Mouse (Mus musculus) intestine, embryonic 15.5 days (tissue): ENCODE measurements around the gene Calhm4. TPM values are rescaled to one million over a fixed set of nuclear protein-coding genes. Genes with fewer than 3 reads are reported as not detected.
A peak's percentile ranks its signal among the peaks of the same experiment; 100 is the strongest.
"Not testable (repeated sequence)": the region's sequence is repeated elsewhere in the genome, so short reads cannot be mapped to it uniquely, and the experiment has no call there.

ENCODE experiments used
- ATAC-seq: fragments of 200-750 bp; cut with Nextera tagmentation; 2 replicates; pipeline ENCODE4 v1.8.0; 2017; ENCODE audit warnings: moderate TSS enrichment, moderate library complexity
- H3K27ac ChIP-seq: fragments of 300-500 bp; sonication (generic); 2 replicates; pipeline ENCODE4 v1.5.1; 2015; ENCODE audit warnings: mild to moderate bottlenecking, inconsistent platforms
- H3K27me3 ChIP-seq: fragments of 300-500 bp; sonication (generic); replicated peaks from 2 replicates; pipeline ENCODE4 v1.6.1; 2015; ENCODE audit warnings: inconsistent platforms
- H3K36me3 ChIP-seq: fragments of 300-500 bp; sonication (generic); 2 replicates; pipeline ENCODE4 v1.6.1; 2015; ENCODE audit warnings: inconsistent platforms
- H3K4me1 ChIP-seq: fragments of 300-500 bp; sonication (generic); replicated peaks from 2 replicates; pipeline ENCODE4 v1.6.1; 2015; ENCODE audit warnings: inconsistent platforms
- H3K4me2 ChIP-seq: fragments of 300-500 bp; sonication (generic); replicated peaks from 2 replicates; pipeline ENCODE4 v1.6.1; 2015; ENCODE audit warnings: mild to moderate bottlenecking, inconsistent platforms
- H3K4me3 ChIP-seq: fragments of 300-500 bp; sonication (generic); replicated peaks from 2 replicates; pipeline ENCODE4 v1.5.1; 2015; ENCODE audit warnings: inconsistent platforms
- H3K9ac ChIP-seq: fragments of 300-500 bp; sonication (generic); 2 replicates; pipeline ENCODE4 v1.6.1; 2015; ENCODE audit warnings: inconsistent platforms
- H3K9me3 ChIP-seq: fragments of 300-500 bp; sonication (generic); 2 replicates; pipeline ENCODE4 v1.6.1; 2016; ENCODE audit warnings: inconsistent platforms
- WGBS: fragments of 180-500 bp; shearing (Covaris S2); methylation state at CpG from one replicate; pipeline ENCODE4 v1.1.7; 2015; 5-methylcytosine and 5-hydroxymethylcytosine counted together
- polyA plus RNA-seq: library from polyadenylated mRNA; unstranded; fragments of >200 nt; fragmentation: Nextera tagmentation; extraction: Ambion mirVana; gene quantifications from 2 replicates; pipeline ENCODE4 v1.2.1, GENCODE M21; 2015

Gene Calhm4
- polyA plus RNA-seq, 1 experiment from 2014 or later, result not detected

DNA sequence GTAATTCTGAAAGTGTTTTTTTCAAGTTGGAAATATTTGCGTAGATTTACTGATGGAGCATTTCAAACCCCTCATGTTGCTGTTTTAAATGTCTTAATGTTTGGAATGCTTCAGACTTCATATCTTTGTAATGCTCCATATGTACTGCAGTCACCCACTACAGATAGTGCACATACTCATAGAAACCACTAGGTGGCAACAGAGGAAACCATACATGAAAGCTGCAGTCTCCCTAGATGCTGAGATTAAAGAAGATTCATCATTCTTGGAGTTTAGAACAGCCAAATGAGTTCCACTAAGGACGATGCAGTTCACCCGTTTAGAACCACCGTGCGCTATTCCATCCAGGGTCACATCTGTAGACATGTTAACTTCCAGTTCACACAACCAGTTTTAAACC, 7.5 kb downstream of the Calhm4 start:
- ATAC-seq, result peak; percentile 82
- H3K4me3 ChIP-seq, result no peak overlapping the region
- no peaks in the 10 kb centered on the region for H3K27me3 ChIP-seq
- H3K4me2 ChIP-seq, result no peak overlapping the region
- H3K9ac ChIP-seq, result no peak overlapping the region
- 0 out of 2 replicates have a peak, but pooled peaks cover 3% of the 10 kb centered on the region for H3K4me1 ChIP-seq
- H3K36me3 ChIP-seq, result no peaks in the 10 kb centered on the region
- 17% methylated on average over 5 of the region's 5 CpGs for WGBS
- no peaks in the 10 kb centered on the region for H3K9me3 ChIP-seq
- H3K27ac ChIP-seq, result no peak overlapping the region

DNA sequence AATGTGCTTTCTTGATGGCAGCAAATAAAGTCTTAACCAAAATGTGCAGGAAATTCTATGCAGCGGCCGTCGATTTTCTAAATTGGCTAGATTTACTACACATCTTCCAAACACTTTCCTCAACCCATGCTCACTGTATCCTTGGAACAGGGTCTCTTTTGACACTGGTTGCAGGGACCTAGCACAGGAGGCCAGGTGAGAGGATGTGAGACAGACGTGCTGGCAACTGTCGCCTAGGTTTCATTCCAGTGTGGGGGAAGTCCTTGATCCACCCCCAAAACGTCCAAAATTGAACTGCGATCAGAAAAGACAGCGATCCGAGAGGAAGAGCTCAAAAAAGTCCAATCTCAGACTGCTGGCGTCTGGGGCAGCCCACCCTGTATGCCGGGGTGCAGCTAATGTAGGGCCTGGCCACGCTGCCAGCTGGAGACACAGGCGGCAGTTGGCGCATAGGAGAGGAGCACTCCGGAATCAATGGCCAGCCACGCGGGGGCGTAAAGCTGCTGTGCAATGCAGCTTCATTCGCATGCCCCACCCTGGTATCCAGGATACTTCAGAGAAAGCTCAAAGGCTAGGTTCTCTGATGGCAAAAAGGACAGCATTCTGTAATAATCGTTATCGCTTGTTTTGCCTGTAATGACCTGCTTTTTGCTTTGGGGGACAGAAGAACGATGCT, 10.3 kb downstream of the Calhm4 start:
- ATAC-seq, result peak; percentile 91
- no peak overlapping the region; the same call in 1 of the 2 replicates for H3K9ac ChIP-seq
- H3K9me3 ChIP-seq, result no peaks in the 10 kb centered on the region
- peak overlapping the region; percentile 52 for H3K4me2 ChIP-seq
- H3K27ac ChIP-seq, result no peak overlapping the region
- 18% methylated on average over 22 of the region's 22 CpGs for WGBS
- no peaks in the 10 kb centered on the region for H3K27me3 ChIP-seq
- H3K4me1 ChIP-seq, result 0 out of 2 replicates have a peak, but pooled peaks cover 3% of the 10 kb centered on the region
- H3K36me3 ChIP-seq, result no peaks in the 10 kb centered on the region
- H3K4me3 ChIP-seq, result 0 out of 2 replicates have a peak overlapping the region, but pooled peaks have one; percentile 7

DNA sequence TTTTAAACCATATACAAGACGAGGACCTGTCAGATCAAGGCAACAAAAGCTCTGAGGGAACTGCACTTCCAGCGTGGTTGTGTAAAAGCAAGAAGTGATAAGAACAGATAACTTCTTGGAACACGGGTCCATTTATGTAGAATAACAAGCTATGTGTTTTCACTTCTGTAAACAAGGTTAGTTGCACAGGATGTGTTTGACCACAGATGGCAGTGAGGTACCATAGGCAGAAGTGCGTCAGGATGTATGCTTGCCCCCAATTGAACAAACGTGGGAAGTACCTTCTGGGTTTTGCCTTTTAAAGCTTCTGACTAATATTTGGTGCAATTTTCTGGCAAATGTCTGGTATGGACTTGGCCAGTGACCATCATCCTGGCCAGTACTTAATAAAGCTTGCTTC, 13.8 kb downstream of the Calhm4 start:
- H3K4me2 ChIP-seq, result no peak overlapping the region
- H3K9me3 ChIP-seq, result no peaks in the 10 kb centered on the region
- H3K4me1 ChIP-seq, result 0 out of 2 replicates have a peak, but pooled peaks cover 3% of the 10 kb centered on the region
- H3K27me3 ChIP-seq, result no peaks in the 10 kb centered on the region
- WGBS, result 68% methylated on average over 5 of the region's 5 CpGs
- H3K27ac ChIP-seq, result no peak overlapping the region
- H3K4me3 ChIP-seq, result no peak overlapping the region
- ATAC-seq, result no peak
- H3K9ac ChIP-seq, result no peak overlapping the region
- H3K36me3 ChIP-seq, result no peaks in the 10 kb centered on the region

DNA sequence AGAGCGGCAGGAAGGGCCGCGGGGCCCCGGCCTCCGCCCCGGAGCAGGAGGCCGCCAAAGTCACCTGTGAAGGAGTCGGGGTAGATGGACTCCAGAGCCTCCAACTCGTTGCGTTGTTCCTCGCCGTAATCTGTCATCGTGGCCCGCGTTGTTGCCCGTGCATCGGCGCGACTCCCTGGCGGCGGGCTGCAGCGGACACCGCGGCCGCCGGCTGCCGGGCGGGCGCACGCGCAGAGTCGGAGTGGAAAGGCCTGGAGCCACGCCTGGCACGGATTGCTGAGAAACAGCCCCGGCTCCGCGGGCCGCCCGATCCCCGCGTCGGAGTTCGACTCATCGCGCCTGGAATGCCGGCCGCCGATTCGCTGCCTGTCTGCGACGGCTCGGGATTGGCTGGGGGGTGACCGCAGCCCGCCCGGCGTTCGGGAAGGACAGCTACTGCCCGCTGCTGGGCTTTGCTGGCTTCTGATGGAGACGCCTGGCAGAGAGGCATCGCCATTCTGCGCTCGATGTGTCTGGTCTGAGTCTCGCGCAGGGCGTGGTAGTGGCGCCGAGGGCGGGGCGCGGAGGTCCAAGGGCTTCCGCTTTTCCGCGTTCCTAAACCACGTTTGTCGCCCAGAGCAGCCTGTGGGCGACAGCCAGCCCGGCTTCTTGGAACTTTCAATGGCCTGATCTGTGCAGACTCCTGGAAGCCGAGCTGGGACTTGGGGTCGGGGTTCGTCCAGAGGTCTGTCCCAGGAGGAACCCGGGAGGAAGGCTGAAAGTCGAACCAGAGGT, 24.6 kb downstream of the Calhm4 start, which contains the start of gene Rwdd1:
Rwdd1 (minus strand) TSS at position 323 of the 774 bp plus-strand sequence.
- H3K4me1 ChIP-seq, result peaks cover 3% of the 10 kb centered on the region; the same call in 1 of the 2 replicates
- no peaks in the 10 kb centered on the region for H3K36me3 ChIP-seq
- peak; percentile 100 for ATAC-seq
- peak within 1 kb of the TSS; percentile 74 for H3K4me3 ChIP-seq
- H3K4me2 ChIP-seq, result peak within 1 kb of the TSS; percentile 79
- no peaks in the 10 kb centered on the region for H3K27me3 ChIP-seq
- peak within 1 kb of the TSS; percentile 95 for H3K27ac ChIP-seq
- under 1% methylated on average over 82 of the region's 82 CpGs for WGBS
- H3K9me3 ChIP-seq, result no peaks in the 10 kb centered on the region
- peak within 1 kb of the TSS; percentile 88 for H3K9ac ChIP-seq

DNA sequence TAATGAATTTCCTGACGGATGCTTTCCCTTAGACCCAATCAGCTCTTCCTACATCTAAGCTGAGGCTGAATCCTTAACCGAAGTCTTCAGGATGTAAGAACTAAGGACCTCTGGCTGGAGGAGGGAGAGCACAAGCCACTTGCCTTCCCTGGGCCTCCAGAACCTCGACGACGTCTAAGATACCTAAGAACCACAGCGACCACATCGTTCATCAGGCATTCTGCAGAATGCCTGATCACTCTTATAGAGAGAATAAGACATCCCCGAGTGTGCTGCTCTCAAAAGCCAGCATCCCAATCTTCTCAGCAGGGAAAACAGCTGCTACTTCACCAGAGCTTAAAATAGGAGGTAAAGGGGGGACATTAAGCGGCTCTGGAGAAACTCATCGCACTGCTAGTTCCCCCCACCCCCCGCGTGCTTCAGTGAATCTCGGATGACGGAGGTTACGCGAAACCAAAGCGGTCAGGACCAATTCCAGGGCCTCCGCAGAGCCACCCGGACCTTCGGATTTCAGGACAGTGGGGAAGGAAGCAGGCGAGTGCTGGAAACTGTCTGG, 25.3 kb downstream of the Calhm4 start:
- ATAC-seq, result no peak
- Histone ChIP-seq H3K4me3 (peak overlapping the region; percentile 74), H3K4me1 (peaks cover 3% of the 10 kb centered on the region; the same call in 1 of the 2 replicates), H3K36me3 (no peaks in the 10 kb centered on the region), H3K9me3 (no peaks in the 10 kb centered on the region), H3K4me2 (peak overlapping the region; percentile 79), H3K27me3 (no peaks in the 10 kb centered on the region), H3K27ac (peak overlapping the region; percentile 95), H3K9ac (peak overlapping the region; percentile 88)
- under 1% methylated on average over 21 of the region's 21 CpGs for WGBS

DNA sequence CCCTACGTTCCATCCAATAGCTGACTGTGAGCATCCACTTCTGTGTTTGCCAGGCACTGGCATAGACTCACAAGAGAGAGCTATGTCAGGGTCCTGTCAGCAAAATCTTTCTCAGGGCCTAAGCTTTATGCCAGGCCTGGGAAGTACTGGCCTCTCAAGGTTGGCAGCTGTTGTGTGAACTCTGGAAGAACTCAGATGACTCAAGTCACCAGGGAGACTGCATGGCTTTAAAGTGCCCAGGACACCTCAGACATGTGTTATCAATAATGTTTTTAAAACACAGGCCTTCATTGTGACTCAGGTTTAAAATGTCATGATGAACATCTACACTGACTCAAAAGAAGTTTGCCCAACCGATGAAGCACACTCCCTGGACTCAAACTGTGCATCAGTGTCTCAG, 30.9 kb downstream of the Calhm4 start:
- H3K4me2 ChIP-seq, result no peak overlapping the region
- H3K27me3 ChIP-seq, result no peaks in the 10 kb centered on the region
- H3K9ac ChIP-seq, result no peak overlapping the region
- no peak overlapping the region for H3K4me3 ChIP-seq
- H3K27ac ChIP-seq, result no peak overlapping the region
- H3K9me3 ChIP-seq, result no peaks in the 10 kb centered on the region
- H3K36me3 ChIP-seq, result no peaks in the 10 kb centered on the region
- WGBS, result 87% methylated on average over 2 of the region's 2 CpGs
- H3K4me1 ChIP-seq, result peaks cover 3% of the 10 kb centered on the region; the same call in 1 of the 2 replicates
- no peak for ATAC-seq

DNA sequence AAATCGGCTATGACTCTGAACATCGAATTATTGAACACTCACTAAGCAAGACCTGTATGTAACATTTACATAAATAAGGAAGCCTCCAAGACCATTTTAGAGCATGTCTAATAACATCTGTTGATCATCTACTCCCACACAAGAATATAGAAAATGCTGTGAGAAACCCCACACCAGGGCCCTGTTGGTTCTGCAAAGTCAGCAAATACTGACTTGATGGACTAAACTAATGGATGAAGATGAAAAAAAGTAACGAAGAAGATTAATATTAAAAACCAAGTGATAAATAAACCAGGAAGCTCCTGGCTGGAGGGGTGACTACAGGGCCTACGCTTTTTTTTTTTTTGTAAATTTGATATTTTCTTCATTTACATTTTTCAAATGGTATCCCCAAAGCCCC, 31.5 kb downstream of the Calhm4 start:
- no peak overlapping the region for H3K9ac ChIP-seq
- 97% methylated on average over 4 of the region's 4 CpGs for WGBS
- H3K4me3 ChIP-seq, result no peak overlapping the region
- no peak overlapping the region for H3K4me2 ChIP-seq
- H3K27ac ChIP-seq, result no peak overlapping the region
- no peaks in the 10 kb centered on the region for H3K9me3 ChIP-seq
- no peaks in the 10 kb centered on the region for H3K36me3 ChIP-seq
- H3K4me1 ChIP-seq, result no peaks in the 10 kb centered on the region
- H3K27me3 ChIP-seq, result no peaks in the 10 kb centered on the region
- ATAC-seq, result no peak

DNA sequence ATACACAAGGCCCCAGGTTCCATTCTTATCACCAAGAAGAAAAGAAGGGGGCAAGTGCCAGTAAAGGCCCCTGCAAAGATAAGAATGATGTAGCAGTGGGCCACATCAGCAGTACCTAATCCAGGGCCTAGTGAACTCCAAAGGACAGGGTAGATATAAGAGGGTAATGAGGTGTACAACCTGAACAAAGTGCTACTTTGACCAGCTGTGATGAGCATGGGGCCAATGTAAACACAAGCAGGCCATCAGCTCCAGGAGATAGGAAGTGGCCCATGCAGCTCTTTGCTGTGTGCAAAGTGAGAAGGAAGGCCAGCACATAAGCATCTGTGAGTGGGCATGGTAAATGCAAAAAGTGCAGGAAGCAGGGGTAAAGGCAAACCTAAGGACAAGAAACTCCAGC, 45.7 kb downstream of the Calhm4 start:
- H3K9me3 ChIP-seq, result no peaks in the 10 kb centered on the region
- H3K27ac ChIP-seq, result no peak overlapping the region
- H3K4me3 ChIP-seq, result no peak overlapping the region
- H3K9ac ChIP-seq, result no peak overlapping the region
- no peaks in the 10 kb centered on the region for H3K27me3 ChIP-seq
- H3K4me2 ChIP-seq, result no peak overlapping the region
- no peak for ATAC-seq
- peaks cover 13% of the 10 kb centered on the region; the same call in 1 of the 2 replicates for H3K36me3 ChIP-seq
- no peaks in the 10 kb centered on the region for H3K4me1 ChIP-seq

DNA sequence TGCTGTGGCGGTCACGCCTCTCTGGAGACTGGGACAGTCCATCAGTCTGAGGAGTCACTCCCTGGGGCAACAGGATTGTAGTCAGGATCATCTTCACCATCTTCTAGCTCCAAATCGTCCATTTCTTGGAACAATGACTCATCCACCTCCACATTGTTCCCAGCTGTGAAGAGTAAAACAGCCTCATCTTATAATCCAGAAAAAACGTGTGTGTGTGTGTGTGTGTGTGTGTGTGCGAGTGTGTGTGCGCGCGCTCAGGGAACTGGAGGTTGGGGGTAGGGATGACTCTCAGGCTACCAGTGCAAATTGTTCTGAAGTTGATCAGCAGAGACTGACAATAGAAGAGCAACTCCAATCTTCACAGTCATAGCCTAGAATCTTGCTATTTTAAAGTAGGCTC, 47.4 kb downstream of the Calhm4 start:
- WGBS, result 92% methylated on average over 6 of the region's 8 CpGs
- H3K9me3 ChIP-seq, H3K4me1 ChIP-seq, H3K27me3 ChIP-seq, H3K36me3 ChIP-seq, H3K9ac ChIP-seq, H3K4me3 ChIP-seq, ATAC-seq, H3K4me2 ChIP-seq, H3K27ac ChIP-seq: not testable (repeated sequence)

Other genes with a start within 250 kb of the Calhm4 start
- not detected in 2 replicates for gene Sult3a1, start 186.6 kb downstream of the Calhm4 start, polyA plus RNA-seq
- gene Rsph4a, start 139.2 kb downstream of the Calhm4 start, polyA plus RNA-seq, result 0.13 TPM in 1 of 2 replicates, not detected in the other
- gene Zup1, start 93.0 kb downstream of the Calhm4 start, polyA plus RNA-seq, result 16.6 and 16.8 TPM in 2 replicates
- 102 and 122 TPM in 2 replicates for gene Rwdd1, start 24.7 kb downstream of the Calhm4 start, polyA plus RNA-seq
- not detected in 2 replicates for gene Trappc3l, start 6.7 kb downstream of the Calhm4 start, polyA plus RNA-seq
- 0.87 and 0.98 TPM in 2 replicates for gene Calhm5, start 52.2 kb upstream of the Calhm4 start, polyA plus RNA-seq
- gene Calhm6, start 83.7 kb upstream of the Calhm4 start, polyA plus RNA-seq, result 1.4 and 2.2 TPM in 2 replicates
- 15.8 and 18.3 TPM in 2 replicates for gene Dse, start 163.4 kb upstream of the Calhm4 start, polyA plus RNA-seq
- gene Tspyl1, start 237.9 kb upstream of the Calhm4 start, polyA plus RNA-seq, result 62.2 and 67.2 TPM in 2 replicates